Mouse (Mus musculus) liver, postnatal 0 days (tissue): ENCODE data around the gene Cnppd1. TPM values are rescaled to one million over a fixed set of nuclear protein-coding genes. Genes with fewer than 3 reads are reported as not detected.

Experiments used
- ATAC-seq: fragments of 200-750 bp; cut with Nextera tagmentation; 2 replicates; pipeline ENCODE4 v1.8.0; 2017; ENCODE audit warnings: mild to moderate bottlenecking, moderate library complexity
- DNase-seq: peaks from one replicate; pipeline ENCODE4 v3.0.0-alpha.2; 2016
- H3K27ac ChIP-seq: fragments of 300-500 bp; sonication (generic); 2 replicates; pipeline ENCODE4 v1.5.1; 2014; ENCODE audit warnings: antibody characterized with exemption, moderate library complexity, mild to moderate bottlenecking, low read depth
- H3K27me3 ChIP-seq: fragments of 300-500 bp; sonication (generic); 2 replicates; pipeline ENCODE4 v1.6.1; 2014; ENCODE audit warnings: low read length, control low read depth, mixed read lengths; ENCODE audit not compliant: insufficient read depth
- H3K36me3 ChIP-seq: fragments of 300-500 bp; sonication (generic); replicated peaks from 2 replicates; pipeline ENCODE4 v1.6.1; 2014; ENCODE audit warnings: mild to moderate bottlenecking, control low read depth, low read length, moderate library complexity, mixed read lengths; ENCODE audit not compliant: insufficient read depth
- H3K4me1 ChIP-seq: fragments of 300-500 bp; sonication (generic); 2 replicates; pipeline ENCODE4 v1.6.1; 2014; ENCODE audit warnings: antibody characterized with exemption, mild to moderate bottlenecking, control low read depth; ENCODE audit not compliant: insufficient read depth
- H3K4me2 ChIP-seq: fragments of 300-500 bp; sonication (generic); 2 replicates; pipeline ENCODE4 v1.6.1; 2014; ENCODE audit warnings: low read depth, mild to moderate bottlenecking, low read length, moderate library complexity, mixed read lengths
- H3K4me3 ChIP-seq: fragments of 300-500 bp; sonication (generic); 2 replicates; pipeline ENCODE4 v1.5.1; 2014; ENCODE audit warnings: low read depth, low read length
- H3K9ac ChIP-seq: fragments of 300-500 bp; sonication (generic); replicated peaks from 2 replicates; pipeline ENCODE4 v1.6.1; 2014; ENCODE audit warnings: mild to moderate bottlenecking, moderate library complexity
- H3K9me3 ChIP-seq: fragments of 300-500 bp; sonication (generic); 2 replicates; pipeline ENCODE4 v1.6.1; 2016; ENCODE audit warnings: mild to moderate bottlenecking, control low read depth, low read length, mixed read lengths
- CTCF ChIP-seq: sonication (generic); IDR thresholded peaks from 2 replicates; pipeline ENCODE4 v1.5.1; 2016; ENCODE audit warnings: antibody characterized with exemption, low read depth
- EP300 ChIP-seq: IDR thresholded peaks from 2 replicates; pipeline ENCODE4 v1.6.1; 2016; ENCODE audit warnings: antibody characterized with exemption, low read depth, mild to moderate bottlenecking
- WGBS: fragments of 180-500 bp; shearing (Covaris S2); extraction: QIAGEN DNeasy Blood & Tissue Kit; methylation state at CpG from one replicate; pipeline ENCODE4 v1.1.7; 2014; ENCODE audit not compliant: insufficient replicate concordance; 5-methylcytosine and 5-hydroxymethylcytosine counted together
- polyA plus RNA-seq: library from polyadenylated mRNA; unstranded; fragments of >200 nt; fragmentation: Nextera tagmentation; extraction: Ambion mirVana; gene quantifications from 2 replicates; pipeline ENCODE4 v1.2.1, GENCODE M21; 2015

Cnppd1 gene
- polyA plus RNA-seq, 1 experiment from 2014 or later = 43.8 TPM

GRCm38 (mm10) chr1:75179334-75180104 lies 37.0 kb upstream of the Cnppd1 start:
- TF ChIP-seq CTCF = no peak
- peak; percentile 88 for TF ChIP-seq EP300
- 5% methylated on average over 23 of the region's 23 CpGs for WGBS
- H3K27me3 ChIP-seq = no peaks in the 10 kb centered on the region
- 0 out of 2 replicates have a peak, but pooled peaks cover 2% of the 10 kb centered on the region for H3K9me3 ChIP-seq
- DNase-seq (peak; percentile 62), ATAC-seq (peak; percentile 73)
- H3K4me2 ChIP-seq = peak overlapping the region; percentile 97
- H3K4me3 ChIP-seq = peak overlapping the region; percentile 83
- H3K27ac ChIP-seq = peak overlapping the region; percentile 99
- H3K9ac ChIP-seq = peak overlapping the region; percentile 93
- H3K4me1 ChIP-seq = peaks cover 13% of the 10 kb centered on the region
- peaks cover 67% of the 10 kb centered on the region for H3K36me3 ChIP-seq

GRCm38 (mm10) chr1:75168472-75169464 lies 26.3 kb upstream of the Cnppd1 start, which contains the start of gene Zfand2b:
Zfand2b (plus strand) TSS chr1:75168646.
- Histone ChIP-seq H3K4me2 (peak within 1 kb of the TSS; percentile 65), H3K4me1 (peaks cover 14% of the 10 kb centered on the region), H3K9me3 (no peaks in the 10 kb centered on the region), H3K27me3 (no peaks in the 10 kb centered on the region), H3K9ac (peak within 1 kb of the TSS; percentile 73), H3K4me3 (peak within 1 kb of the TSS; percentile 67), H3K27ac (peak within 1 kb of the TSS; percentile 90), H3K36me3 (peaks cover 36% of the 10 kb centered on the region)
- ATAC-seq (peak; percentile 95), DNase-seq (peak; percentile 99)
- TF ChIP-seq CTCF (no peak), EP300 (no peak; the same call in 1 of the 2 replicates)
- 2% methylated on average over 56 of the region's 59 CpGs for WGBS

GRCm38 (mm10) chr1:75168093-75168471 lies 25.6 kb upstream of the Cnppd1 start:
- Histone ChIP-seq H3K4me3 (peak overlapping the region; percentile 67), H3K27me3 (no peaks in the 10 kb centered on the region), H3K9me3 (no peaks in the 10 kb centered on the region), H3K36me3 (peaks cover 30% of the 10 kb centered on the region), H3K27ac (peak overlapping the region; percentile 90), H3K9ac (peak overlapping the region; percentile 73), H3K4me1 (peaks cover 14% of the 10 kb centered on the region), H3K4me2 (peak overlapping the region; percentile 65)
- WGBS = 9% methylated on average over 7 of the region's 7 CpGs
- TF ChIP-seq CTCF = no peak
- TF ChIP-seq EP300 = no peak
- ATAC-seq = peak; percentile 7; the same call in 1 of the 2 replicates
- no peak for DNase-seq

GRCm38 (mm10) chr1:75160256-75160617 lies 17.7 kb upstream of the Cnppd1 start:
- no peak for ATAC-seq
- peaks cover 6% of the 10 kb centered on the region for H3K4me1 ChIP-seq
- H3K4me3 ChIP-seq = no peak overlapping the region
- peak overlapping the region; percentile 57; the same call in 1 of the 2 replicates for H3K27ac ChIP-seq
- peak overlapping the region; percentile 42; the same call in 1 of the 2 replicates for H3K4me2 ChIP-seq
- TF ChIP-seq CTCF (no peak), EP300 (no peak)
- DNase-seq = peak; percentile 17
- H3K9me3 ChIP-seq = no peaks in the 10 kb centered on the region
- WGBS = 42% methylated on average over 4 of the region's 4 CpGs
- H3K36me3 ChIP-seq = no peaks in the 10 kb centered on the region
- H3K27me3 ChIP-seq = no peaks in the 10 kb centered on the region
- H3K9ac ChIP-seq = no peak overlapping the region

- Histone ChIP-seq H3K27me3 (no peaks in the 10 kb centered on the region), H3K9me3 (no peaks in the 10 kb centered on the region), H3K9ac (no peak overlapping the region), H3K4me2 (peak overlapping the region; percentile 42; the same call in 1 of the 2 replicates), H3K27ac (peak overlapping the region; percentile 59), H3K36me3 (no peaks in the 10 kb centered on the region), H3K4me1 (peaks cover 10% of the 10 kb centered on the region), H3K4me3 (no peak overlapping the region)
- DNase-seq (no peak), ATAC-seq (peak; percentile 78)
- WGBS = 50% methylated on average over 5 of the region's 5 CpGs
- TF ChIP-seq EP300 (peak; percentile 91), CTCF (no peak)
Measured at GRCm38 (mm10) chr1:75159540-75160255, 17.2 kb upstream of the Cnppd1 start.
